Mouse (Mus musculus): ENCODE results near the gene Ankrd44. TPM values are rescaled to one million over a fixed set of nuclear protein-coding genes. Genes with fewer than 3 reads are reported as not detected.

Gene Ankrd44
- polyA plus RNA-seq, 1 experiment from 2014 or later, result 28.9 TPM

DNA sequence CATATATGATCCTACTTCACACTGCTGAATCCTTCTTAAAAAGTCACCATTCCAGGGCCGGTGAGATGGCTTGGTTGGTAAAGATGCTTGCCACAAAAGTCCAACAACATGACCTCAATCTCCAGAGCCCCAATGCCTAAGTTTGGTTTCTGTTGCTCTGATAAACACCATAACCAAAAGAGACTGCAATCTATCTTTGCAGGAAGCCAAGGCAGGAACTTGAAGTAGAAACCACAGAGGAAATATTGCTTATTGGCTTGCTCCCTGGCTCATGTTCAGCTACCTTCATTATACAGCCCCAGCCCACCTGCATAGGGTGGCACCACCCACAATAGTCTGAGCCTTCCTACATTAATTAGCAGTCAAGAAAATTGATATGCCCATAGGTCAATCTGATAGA, 54.9 kb downstream of the Ankrd44 start:
- Histone ChIP-seq H3K9ac (ENCODE audit: low read depth, low read length) (no peak overlapping the region), H3K4me1 (ENCODE audit: control insufficient read depth, insufficient read depth, low read length) (peaks cover 34% of the 10 kb centered on the region), H3K27me3 (replicated peaks; ENCODE audit: control insufficient read depth, insufficient read depth, low read length) (no peaks in the 10 kb centered on the region), H3K9me3 (ENCODE audit: control insufficient read depth, low read length) (no peaks in the 10 kb centered on the region), H3K4me2 (ENCODE audit: low read depth, low read length) (no peak overlapping the region), H3K27ac (replicated peaks; ENCODE audit: low read depth, low read length) (no peak overlapping the region), H3K4me3 (ENCODE audit: low read depth, low read length) (no peak overlapping the region), H3K36me3 (ENCODE audit: control insufficient read depth, insufficient read depth, low read length) (no peaks in the 10 kb centered on the region)
- WGBS, result 92% methylated on average over 1 of the region's 1 CpGs
- ATAC-seq (ENCODE audit: low read depth), result no peak
- DNase-seq (ENCODE audit: low spot score), result no peak

DNA sequence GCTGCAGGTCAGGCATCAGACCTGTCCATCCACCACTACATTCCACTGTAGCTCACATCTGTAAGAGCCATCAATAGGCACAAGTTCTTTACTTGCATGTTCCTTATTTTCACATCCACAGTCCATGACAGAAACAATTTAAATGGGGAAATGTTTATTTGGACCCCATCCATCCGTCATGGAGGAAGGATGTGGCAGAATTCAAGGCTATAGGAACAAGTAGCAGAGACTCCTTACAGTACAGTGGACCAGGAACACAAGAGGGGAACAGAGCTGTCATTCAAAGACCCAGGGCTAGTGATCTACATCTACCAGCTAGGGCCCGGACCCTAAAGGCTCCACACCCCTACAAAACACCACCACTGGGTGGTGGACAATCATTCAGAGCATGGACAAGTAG, 55.6 kb downstream of the Ankrd44 start:
- no peak overlapping the region for H3K27ac ChIP-seq (replicated peaks; ENCODE audit: low read depth, low read length)
- 85% methylated on average over 2 of the region's 2 CpGs for WGBS
- no peaks in the 10 kb centered on the region for H3K9me3 ChIP-seq (ENCODE audit: control insufficient read depth, low read length)
- H3K9ac ChIP-seq (ENCODE audit: low read depth, low read length), result no peak overlapping the region
- peaks cover 41% of the 10 kb centered on the region for H3K4me1 ChIP-seq (ENCODE audit: control insufficient read depth, insufficient read depth, low read length)
- DNase-seq (ENCODE audit: low spot score), result no peak
- no peak overlapping the region for H3K4me2 ChIP-seq (ENCODE audit: low read depth, low read length)
- H3K4me3 ChIP-seq (ENCODE audit: low read depth, low read length), result no peak overlapping the region
- ATAC-seq (ENCODE audit: low read depth), result no peak
- H3K27me3 ChIP-seq (replicated peaks; ENCODE audit: control insufficient read depth, insufficient read depth, low read length), result no peaks in the 10 kb centered on the region
- no peaks in the 10 kb centered on the region for H3K36me3 ChIP-seq (ENCODE audit: control insufficient read depth, insufficient read depth, low read length)

DNA sequence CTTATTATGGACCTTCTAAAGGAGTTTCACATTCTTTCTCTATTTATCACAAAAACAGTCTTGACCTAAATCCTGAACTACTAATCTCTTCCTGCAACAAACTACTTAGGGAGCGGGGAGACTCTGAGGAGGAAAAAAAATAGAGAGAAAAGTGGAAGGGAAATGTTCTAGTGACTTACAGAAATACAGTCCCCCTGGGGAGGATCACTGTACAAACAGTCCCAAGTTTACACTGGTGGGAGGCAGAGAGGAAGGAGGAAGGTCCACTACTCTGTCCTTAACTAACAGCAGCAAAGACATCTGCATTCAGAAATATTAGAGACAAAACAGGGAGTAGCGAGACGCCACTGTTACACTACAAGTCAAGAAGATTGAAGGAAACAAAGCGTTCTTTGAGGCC, 59.0 kb downstream of the Ankrd44 start:
- Histone ChIP-seq H3K36me3 (ENCODE audit: control insufficient read depth, insufficient read depth, low read length) (no peaks in the 10 kb centered on the region), H3K4me1 (ENCODE audit: control insufficient read depth, insufficient read depth, low read length) (peaks cover 34% of the 10 kb centered on the region), H3K4me2 (ENCODE audit: low read depth, low read length) (no peak overlapping the region), H3K27me3 (replicated peaks; ENCODE audit: control insufficient read depth, insufficient read depth, low read length) (no peaks in the 10 kb centered on the region), H3K27ac (replicated peaks; ENCODE audit: low read depth, low read length) (no peak overlapping the region), H3K9ac (ENCODE audit: low read depth, low read length) (no peak overlapping the region), H3K9me3 (ENCODE audit: control insufficient read depth, low read length) (no peaks in the 10 kb centered on the region), H3K4me3 (ENCODE audit: low read depth, low read length) (no peak overlapping the region)
- DNase-seq (ENCODE audit: low spot score), result no peak
- ATAC-seq (ENCODE audit: low read depth), result no peak
- 35% methylated on average over 4 of the region's 4 CpGs for whole genome bisulfite sequencing

DNA sequence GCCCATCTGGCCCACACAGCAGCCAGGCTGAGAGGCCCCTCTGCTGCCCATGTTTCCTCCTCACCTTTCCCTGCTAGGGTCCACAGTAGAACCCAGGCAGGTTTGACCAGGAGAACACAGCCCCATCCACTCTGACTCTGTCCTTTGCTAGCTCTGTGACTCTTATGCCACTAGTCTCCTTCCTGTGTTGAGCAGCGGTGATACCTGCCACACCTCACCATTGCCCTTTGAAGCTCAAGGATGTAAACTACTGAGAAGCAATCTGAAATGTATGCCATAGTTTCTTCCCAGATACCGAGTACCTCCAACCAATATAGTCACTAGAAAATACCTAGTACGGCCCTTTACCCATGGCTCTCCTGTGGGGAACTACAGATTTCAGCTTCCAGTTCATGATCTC, 60.1 kb downstream of the Ankrd44 start:
- H3K4me3 ChIP-seq (ENCODE audit: low read depth, low read length), result no peak overlapping the region
- WGBS, result 77% methylated on average over 3 of the region's 3 CpGs
- H3K4me1 ChIP-seq (ENCODE audit: control insufficient read depth, insufficient read depth, low read length), result peaks cover 37% of the 10 kb centered on the region
- H3K4me2 ChIP-seq (ENCODE audit: low read depth, low read length), result no peak overlapping the region
- H3K36me3 ChIP-seq (ENCODE audit: control insufficient read depth, insufficient read depth, low read length), result no peaks in the 10 kb centered on the region
- no peak overlapping the region for H3K27ac ChIP-seq (replicated peaks; ENCODE audit: low read depth, low read length)
- H3K9me3 ChIP-seq (ENCODE audit: control insufficient read depth, low read length), result no peaks in the 10 kb centered on the region
- ATAC-seq (ENCODE audit: low read depth) (no peak), DNase-seq (ENCODE audit: low spot score) (no peak)
- H3K9ac ChIP-seq (ENCODE audit: low read depth, low read length), result no peak overlapping the region
- H3K27me3 ChIP-seq (replicated peaks; ENCODE audit: control insufficient read depth, insufficient read depth, low read length), result no peaks in the 10 kb centered on the region

DNA sequence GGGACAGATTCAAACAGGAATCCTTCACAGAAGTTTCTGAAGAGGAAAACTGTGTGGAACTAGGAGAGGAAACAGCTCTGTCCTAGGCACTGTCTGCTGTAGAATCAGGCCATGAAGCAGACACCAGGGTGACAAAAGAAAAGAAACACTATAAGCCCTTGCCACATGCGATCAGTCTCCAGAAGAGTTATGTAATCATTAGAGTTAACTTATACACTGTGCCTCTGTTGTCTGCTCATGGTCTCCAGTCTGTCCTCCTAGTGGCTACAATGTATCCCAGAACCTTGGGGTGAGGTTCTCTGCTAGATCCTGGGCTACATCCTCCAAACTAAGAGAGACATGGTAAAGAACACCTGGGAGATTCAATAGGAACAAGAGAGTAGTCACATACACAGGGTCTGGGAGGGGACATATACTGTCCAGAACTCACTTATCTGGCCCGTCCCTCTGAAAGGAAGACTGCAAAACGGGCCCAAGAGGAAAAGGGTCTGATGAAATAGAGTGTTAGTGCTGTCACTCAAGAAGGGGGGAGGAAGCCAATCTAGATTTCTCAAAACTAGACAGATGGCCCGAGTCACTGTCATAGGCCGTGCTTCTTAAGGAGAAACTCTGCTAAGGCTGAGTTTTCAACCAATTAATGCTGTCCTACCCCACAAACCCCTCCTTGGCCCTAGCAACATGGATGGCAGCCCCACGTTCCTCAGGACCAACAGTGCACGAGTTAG, 61.1 kb downstream of the Ankrd44 start:
- Histone ChIP-seq H3K4me2 (ENCODE audit: low read depth, low read length) (no peak overlapping the region), H3K4me3 (ENCODE audit: low read depth, low read length) (no peak overlapping the region), H3K27ac (replicated peaks; ENCODE audit: low read depth, low read length) (no peak overlapping the region), H3K27me3 (replicated peaks; ENCODE audit: control insufficient read depth, insufficient read depth, low read length) (no peaks in the 10 kb centered on the region), H3K36me3 (ENCODE audit: control insufficient read depth, insufficient read depth, low read length) (no peaks in the 10 kb centered on the region), H3K9me3 (ENCODE audit: control insufficient read depth, low read length) (no peaks in the 10 kb centered on the region), H3K4me1 (ENCODE audit: control insufficient read depth, insufficient read depth, low read length) (peaks cover 43% of the 10 kb centered on the region), H3K9ac (ENCODE audit: low read depth, low read length) (no peak overlapping the region)
- WGBS, result 74% methylated on average over 7 of the region's 7 CpGs
- DNase-seq (ENCODE audit: low spot score) (no peak), ATAC-seq (ENCODE audit: low read depth) (no peak)

DNA sequence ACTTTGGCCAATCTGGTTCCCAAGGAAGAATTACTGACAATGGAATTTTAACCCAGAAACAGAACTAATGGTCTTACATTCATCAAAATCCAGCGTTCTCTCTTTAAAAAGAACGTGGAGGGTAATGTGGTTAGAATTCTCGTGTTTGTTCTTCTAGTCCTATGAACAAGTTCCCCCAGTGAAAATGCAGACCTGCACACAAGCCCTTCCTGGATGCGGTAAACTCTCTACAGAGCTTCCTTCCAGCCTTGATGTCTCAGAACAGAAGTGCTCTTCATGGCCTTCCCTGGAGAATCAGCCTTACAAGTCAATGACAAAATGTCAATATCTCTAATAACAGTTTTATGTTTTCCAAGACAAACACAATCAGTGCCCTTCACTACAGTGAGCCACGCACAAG, 65.8 kb downstream of the Ankrd44 start:
- H3K9ac ChIP-seq (ENCODE audit: low read depth, low read length), result no peak overlapping the region; the same call in 1 of the 2 replicates
- H3K4me3 ChIP-seq (ENCODE audit: low read depth, low read length), result no peak overlapping the region
- ATAC-seq (ENCODE audit: low read depth) (no peak), DNase-seq (ENCODE audit: low spot score) (no peak)
- H3K4me1 ChIP-seq (ENCODE audit: control insufficient read depth, insufficient read depth, low read length), result peaks cover 13% of the 10 kb centered on the region; the same call in 1 of the 2 replicates
- no peaks in the 10 kb centered on the region for H3K36me3 ChIP-seq (ENCODE audit: control insufficient read depth, insufficient read depth, low read length)
- H3K4me2 ChIP-seq (ENCODE audit: low read depth, low read length), result no peak overlapping the region
- no peak overlapping the region for H3K27ac ChIP-seq (replicated peaks; ENCODE audit: low read depth, low read length)
- no peaks in the 10 kb centered on the region for H3K9me3 ChIP-seq (ENCODE audit: control insufficient read depth, low read length)
- 69% methylated on average over 5 of the region's 5 CpGs for WGBS
- H3K27me3 ChIP-seq (replicated peaks; ENCODE audit: control insufficient read depth, insufficient read depth, low read length), result no peaks in the 10 kb centered on the region

DNA sequence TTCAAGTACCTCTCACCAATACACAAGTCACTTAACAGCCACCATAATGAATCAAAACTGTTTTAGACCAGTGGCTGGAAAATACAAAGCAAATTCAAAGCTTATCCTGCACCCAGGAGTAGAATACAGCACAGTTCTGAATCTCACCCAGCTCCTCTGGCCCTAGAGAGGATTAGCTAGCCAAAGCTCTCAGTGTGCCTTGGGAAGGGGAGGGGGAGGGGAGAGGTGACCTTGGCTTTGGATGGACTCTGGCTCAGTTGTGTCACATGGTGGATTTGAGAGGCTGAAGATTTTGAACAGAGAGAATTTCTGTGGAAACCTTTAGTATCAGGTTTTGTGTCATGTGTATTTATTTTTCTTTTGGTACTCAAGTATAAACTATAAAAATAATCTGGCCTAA, 66.3 kb downstream of the Ankrd44 start:
- Histone ChIP-seq H3K4me1 (ENCODE audit: control insufficient read depth, insufficient read depth, low read length) (peaks cover 13% of the 10 kb centered on the region; the same call in 1 of the 2 replicates), H3K9me3 (ENCODE audit: control insufficient read depth, low read length) (no peaks in the 10 kb centered on the region), H3K27ac (replicated peaks; ENCODE audit: low read depth, low read length) (no peak overlapping the region), H3K4me3 (ENCODE audit: low read depth, low read length) (no peak overlapping the region), H3K27me3 (replicated peaks; ENCODE audit: control insufficient read depth, insufficient read depth, low read length) (no peaks in the 10 kb centered on the region), H3K4me2 (ENCODE audit: low read depth, low read length) (no peak overlapping the region), H3K9ac (ENCODE audit: low read depth, low read length) (no peak overlapping the region), H3K36me3 (ENCODE audit: control insufficient read depth, insufficient read depth, low read length) (no peaks in the 10 kb centered on the region)
- ATAC-seq (ENCODE audit: low read depth), result no peak
- DNase-seq (ENCODE audit: low spot score), result no peak

DNA sequence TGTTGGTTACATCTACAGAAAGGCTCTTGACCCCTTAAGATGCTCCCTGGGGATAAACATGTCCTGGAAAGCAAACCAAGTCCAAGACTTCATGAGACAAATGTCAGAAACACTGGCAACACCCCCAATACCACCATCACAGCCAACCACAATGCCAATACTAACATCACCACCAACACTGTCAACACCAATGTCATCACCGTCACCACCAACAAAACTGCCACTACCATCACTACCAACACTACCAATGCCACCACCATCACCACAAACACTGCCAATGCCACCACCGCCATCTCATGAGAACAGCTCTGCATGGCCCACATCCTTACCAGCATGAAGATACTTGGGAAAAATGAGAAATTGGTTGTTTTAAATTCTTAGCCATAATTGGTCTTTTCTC, 67.3 kb downstream of the Ankrd44 start:
- H3K27ac ChIP-seq (replicated peaks; ENCODE audit: low read depth, low read length), result no peak overlapping the region
- ATAC-seq (ENCODE audit: low read depth), result no peak
- H3K4me1 ChIP-seq (ENCODE audit: control insufficient read depth, insufficient read depth, low read length), result peaks cover 13% of the 10 kb centered on the region; the same call in 1 of the 2 replicates
- 100% methylated on average over 2 of the region's 2 CpGs for WGBS
- no peaks in the 10 kb centered on the region for H3K9me3 ChIP-seq (ENCODE audit: control insufficient read depth, low read length)
- H3K4me3 ChIP-seq (ENCODE audit: low read depth, low read length), result no peak overlapping the region
- no peak overlapping the region for H3K9ac ChIP-seq (ENCODE audit: low read depth, low read length)
- H3K27me3 ChIP-seq (replicated peaks; ENCODE audit: control insufficient read depth, insufficient read depth, low read length), result no peaks in the 10 kb centered on the region
- H3K4me2 ChIP-seq (ENCODE audit: low read depth, low read length), result no peak overlapping the region
- DNase-seq (ENCODE audit: low spot score), result no peak
- no peaks in the 10 kb centered on the region for H3K36me3 ChIP-seq (ENCODE audit: control insufficient read depth, insufficient read depth, low read length)

DNA sequence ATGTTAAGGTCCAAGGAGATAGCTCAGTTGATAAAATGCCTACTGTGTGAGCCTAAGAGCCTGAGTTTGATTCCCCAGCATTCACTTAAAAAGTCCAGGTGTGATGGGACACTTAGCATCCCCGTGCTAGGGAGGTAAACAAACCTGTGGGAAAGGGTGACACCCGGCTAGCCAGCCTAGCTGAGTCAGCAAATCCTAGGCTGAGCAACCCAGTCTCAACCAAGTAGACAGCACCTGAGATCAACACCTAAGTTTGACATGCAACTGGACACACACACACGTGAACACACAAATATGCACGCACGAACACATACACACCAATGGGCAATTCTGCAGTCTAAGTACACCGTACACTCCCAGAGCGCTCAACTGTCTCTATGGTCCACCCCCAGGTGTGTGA, 69.7 kb downstream of the Ankrd44 start:
- Histone ChIP-seq H3K4me1 (ENCODE audit: control insufficient read depth, insufficient read depth, low read length) (peaks cover 16% of the 10 kb centered on the region), H3K27ac (replicated peaks; ENCODE audit: low read depth, low read length) (no peak overlapping the region), H3K4me2 (ENCODE audit: low read depth, low read length) (no peak overlapping the region), H3K9ac (ENCODE audit: low read depth, low read length) (no peak overlapping the region), H3K4me3 (ENCODE audit: low read depth, low read length) (no peak overlapping the region), H3K36me3 (ENCODE audit: control insufficient read depth, insufficient read depth, low read length) (no peaks in the 10 kb centered on the region), H3K9me3 (ENCODE audit: control insufficient read depth, low read length) (no peaks in the 10 kb centered on the region), H3K27me3 (replicated peaks; ENCODE audit: control insufficient read depth, insufficient read depth, low read length) (no peaks in the 10 kb centered on the region)
- ATAC-seq (ENCODE audit: low read depth) (no peak), DNase-seq (ENCODE audit: low spot score) (no peak)
- WGBS, result 92% methylated on average over 7 of the region's 7 CpGs
